Mouse (Mus musculus) MEL (cell line): ENCODE measurements around the gene Dynlt1c. TPM values are rescaled to one million over a fixed set of nuclear protein-coding genes. Genes with fewer than 3 reads are reported as not detected.
"Not testable (repeated sequence)": the region's sequence is repeated elsewhere in the genome, so short reads cannot be mapped to it uniquely, and the experiment has no call there.

ENCODE experiments used
- DNase-seq: peaks from one replicate; pipeline ENCODE4 v3.0.0; 2011; ENCODE audit warnings: low read depth, low spot score
- H3K27ac ChIP-seq: 2 replicates; pipeline ENCODE4 v1.5.1; 2012; ENCODE audit warnings: low read depth, mild to moderate bottlenecking, control low read depth, low read length, moderate library complexity; ENCODE audit not compliant: control insufficient read depth
- H3K27me3 ChIP-seq, 2 experiments: fragments of 150-350 bp in 1 of 2; sonication (generic) in 1 of 2; 2 replicates each; pipeline ENCODE4 v1.6.1; 2012; ENCODE audit warnings: low read length in 2 of 2, mild to moderate bottlenecking in 2 of 2, improper control_type of control experiment in 1 of 2, moderate library complexity in 1 of 2; ENCODE audit not compliant: insufficient read depth in 2 of 2, control insufficient read depth in 1 of 2
- H3K36me3 ChIP-seq, 2 experiments: 2 replicates each; pipeline ENCODE4 v1.6.1; 2012 to 2014; ENCODE audit warnings: low read length in 2 of 2, improper control_type of control experiment in 1 of 2, inconsistent platforms in 1 of 2, mild to moderate bottlenecking in 1 of 2; ENCODE audit not compliant: insufficient read depth in 2 of 2, control insufficient read depth in 1 of 2
- H3K4me1 ChIP-seq, 2 experiments: fragments of 150-350 bp in 1 of 2; sonication (generic) in 1 of 2; 2 replicates each; pipeline ENCODE4 v1.6.1; 2012; ENCODE audit warnings: low read length in 2 of 2, improper control_type of control experiment in 1 of 2, mild to moderate bottlenecking in 1 of 2; ENCODE audit not compliant: insufficient read depth in 2 of 2, control insufficient read depth in 1 of 2
- H3K4me3 ChIP-seq, 2 experiments: fragments of 150-350 bp in 1 of 2; sonication (generic) in 1 of 2; 2 replicates each; pipeline ENCODE4 v1.5.1; 2012; ENCODE audit warnings: low read depth in 2 of 2, low read length in 2 of 2, mild to moderate bottlenecking in 2 of 2, moderate library complexity in 2 of 2, control low read depth in 1 of 2, improper control_type of control experiment in 1 of 2; ENCODE audit not compliant: control insufficient read depth in 1 of 2, insufficient read depth in 1 of 2
- H3K79me2 ChIP-seq: 2 replicates; pipeline ENCODE4 v1.6.1; 2012; ENCODE audit warnings: mild to moderate bottlenecking, low read length, moderate library complexity; ENCODE audit not compliant: control insufficient read depth, poor library complexity, insufficient read depth
- H3K9ac ChIP-seq: 2 replicates; pipeline ENCODE4 v1.6.1; 2012; ENCODE audit warnings: low read depth, mild to moderate bottlenecking, control low read depth, low read length, moderate library complexity; ENCODE audit not compliant: control insufficient read depth, poor library complexity, severe bottlenecking
- H3K9me3 ChIP-seq: fragments of 150-350 bp; sonication (generic); replicated peaks from 2 replicates; pipeline ENCODE4 v1.6.1; 2012; ENCODE audit warnings: mild to moderate bottlenecking, low read length, improper control_type of control experiment, moderate library complexity; ENCODE audit not compliant: insufficient read depth
- polyA plus RNA-seq, 2 experiments: library from polyadenylated mRNA; stranded (reverse) in 1 of 2; unstranded in 1 of 2; fragments of >175 nt in 1 of 2; fragments of >200 nt in 1 of 2; gene quantifications; 2 replicates each; pipeline versions ENCODE4 v1.2.1 to v1.2.4; 2012; ENCODE audit warnings: low replicate concordance in 2 of 2, low read depth in 1 of 2; ENCODE audit not compliant: insufficient read length in 2 of 2, insufficient read depth in 1 of 2, missing spikeins in 1 of 2
- total RNA-seq: library from RNA; depleted of rRNA; stranded (reverse); fragments of 300-350 nt; gene quantifications from 2 replicates; pipeline ENCODE4 v1.2.3, GENCODE M21; 2012

Gene Dynlt1c
- total and polyA plus RNA-seq, 3 experiments = 6.3 to 7.7 TPM; not detected in 1

DNA sequence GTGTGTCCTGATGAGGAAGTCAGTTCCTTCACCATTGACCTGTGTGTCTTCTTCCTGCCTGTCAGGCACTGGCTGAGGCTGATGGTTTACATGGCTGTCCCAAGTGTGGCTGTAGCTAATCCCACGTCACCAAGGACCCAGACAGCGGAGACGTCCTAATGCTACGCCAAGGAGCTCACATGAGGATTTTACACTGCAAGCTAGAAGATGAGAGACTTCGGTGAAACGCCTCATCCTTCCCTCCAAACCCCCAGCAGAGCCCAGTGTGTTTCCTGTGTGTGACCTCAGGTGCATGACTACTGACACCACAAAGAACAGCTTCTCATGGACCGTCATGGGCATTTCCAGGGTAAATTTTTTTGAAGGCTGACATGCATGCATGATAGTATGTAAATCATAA is 3.1 kb upstream of the Dynlt1c start:
- not testable (repeated sequence) for H3K4me1 ChIP-seq, H3K4me3 ChIP-seq, H3K9ac ChIP-seq, DNase-seq, H3K79me2 ChIP-seq, H3K9me3 ChIP-seq, H3K27ac ChIP-seq, H3K36me3 ChIP-seq, H3K27me3 ChIP-seq

DNA sequence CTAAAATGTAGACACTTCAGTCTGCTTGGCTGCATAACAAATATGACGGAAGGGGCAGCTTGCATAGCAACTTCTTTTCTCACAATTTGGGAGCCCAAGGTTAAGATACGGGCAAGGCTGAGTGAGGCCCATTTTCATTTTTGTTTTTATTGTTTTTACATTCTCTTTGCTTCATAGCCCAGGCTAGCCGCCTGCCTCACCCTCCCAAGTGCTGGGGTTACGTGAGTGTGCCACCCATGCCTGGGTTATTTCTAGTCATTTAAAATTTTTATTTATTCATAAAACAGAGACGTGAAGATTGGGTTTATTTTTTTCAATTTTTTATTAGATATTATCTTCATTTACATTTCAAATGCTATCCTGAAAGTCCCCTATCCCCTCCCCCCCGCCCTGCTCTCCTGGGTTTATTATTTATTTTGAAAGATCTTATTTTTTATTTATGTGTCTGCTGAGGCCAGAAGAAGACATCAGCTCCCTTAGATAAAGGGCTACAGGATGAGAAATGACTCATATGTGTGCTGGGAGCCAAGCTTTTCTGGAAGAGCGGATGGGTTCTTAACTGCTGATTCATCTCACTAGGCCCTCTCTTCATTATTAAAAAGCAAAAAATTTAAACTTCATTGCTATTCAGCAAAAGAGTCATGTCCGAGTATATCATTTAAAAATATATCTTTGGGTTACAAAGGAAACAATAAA is 1.1 kb upstream of the Dynlt1c start:
- H3K27me3 ChIP-seq, H3K79me2 ChIP-seq, H3K9me3 ChIP-seq, H3K27ac ChIP-seq, H3K9ac ChIP-seq, H3K4me1 ChIP-seq, H3K36me3 ChIP-seq, H3K4me3 ChIP-seq: not testable (repeated sequence)
- peak; percentile 43 for DNase-seq

DNA sequence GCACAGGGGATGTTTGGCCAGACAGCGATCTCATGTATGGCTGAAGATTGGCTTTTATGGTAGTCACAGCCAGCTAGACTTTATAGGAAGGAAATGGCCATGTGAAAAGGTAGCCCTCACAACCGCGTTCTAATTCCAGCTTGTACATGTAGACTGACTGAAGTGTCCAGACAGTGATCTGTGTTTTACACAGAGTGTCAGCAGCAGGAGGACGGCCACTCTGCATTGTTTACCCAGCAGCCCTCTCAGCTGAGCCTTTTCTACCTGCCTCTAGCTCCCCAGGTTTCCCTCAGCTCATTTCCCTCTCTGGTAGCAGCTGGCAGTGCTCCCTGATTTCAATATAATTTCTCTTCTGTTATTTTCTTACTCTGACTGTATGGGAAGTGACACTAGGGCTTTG is 734 bp downstream of the Dynlt1c start:
- not testable (repeated sequence) for H3K36me3 ChIP-seq, DNase-seq, H3K27me3 ChIP-seq, H3K27ac ChIP-seq, H3K79me2 ChIP-seq, H3K9me3 ChIP-seq, H3K4me1 ChIP-seq
- Histone ChIP-seq H3K4me3 (peak overlapping the region; percentile 44 to 56; a peak in 3 of 4 replicates), H3K9ac (peak overlapping the region; percentile 49; the same call in 1 of the 2 replicates)

DNA sequence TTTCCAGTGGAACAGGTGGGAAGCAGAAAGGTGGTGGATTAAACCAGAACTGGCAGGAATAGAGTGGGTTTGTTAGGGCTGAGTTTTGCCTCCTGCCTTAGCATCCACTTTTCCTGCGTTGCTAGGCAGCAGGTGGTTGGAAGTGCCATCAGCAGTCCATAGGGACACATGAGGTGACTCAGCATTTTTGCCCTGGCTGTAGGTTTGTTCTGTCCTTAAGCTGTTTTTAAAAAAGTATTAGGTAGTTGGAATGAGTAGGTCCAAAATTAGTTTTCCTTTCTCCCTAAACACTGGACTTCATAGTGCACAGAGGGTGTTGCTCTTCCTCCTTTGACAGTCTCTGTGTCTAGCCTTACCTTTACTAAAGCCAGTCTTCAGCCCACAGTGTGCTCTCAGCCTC is 3.9 kb downstream of the Dynlt1c start:
- not testable (repeated sequence) for DNase-seq, H3K4me3 ChIP-seq, H3K79me2 ChIP-seq, H3K9ac ChIP-seq, H3K4me1 ChIP-seq, H3K27ac ChIP-seq, H3K27me3 ChIP-seq, H3K9me3 ChIP-seq, H3K36me3 ChIP-seq

DNA sequence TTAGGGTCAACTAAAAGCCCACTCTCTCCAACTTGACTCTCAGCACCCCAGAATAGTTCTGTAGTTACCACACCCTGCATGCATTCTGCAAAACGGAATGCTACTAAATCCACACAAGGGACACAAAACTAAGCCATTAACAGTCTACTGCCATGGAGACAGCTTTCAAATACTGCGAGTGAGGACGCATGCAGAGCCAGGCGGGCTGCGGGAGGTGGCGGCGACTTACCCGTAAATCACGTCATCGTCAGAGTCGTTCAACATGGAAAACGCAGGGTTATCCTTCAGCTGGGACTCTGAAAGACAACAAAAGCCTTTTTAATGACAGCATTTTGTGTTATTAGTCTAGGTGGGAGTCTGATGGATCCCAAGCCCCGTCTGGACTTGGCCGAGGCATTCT is 12.1 kb downstream of the Dynlt1c start:
- not testable (repeated sequence) for H3K4me1 ChIP-seq, H3K36me3 ChIP-seq, H3K9ac ChIP-seq, DNase-seq, H3K27ac ChIP-seq, H3K79me2 ChIP-seq, H3K9me3 ChIP-seq, H3K4me3 ChIP-seq, H3K27me3 ChIP-seq

DNA sequence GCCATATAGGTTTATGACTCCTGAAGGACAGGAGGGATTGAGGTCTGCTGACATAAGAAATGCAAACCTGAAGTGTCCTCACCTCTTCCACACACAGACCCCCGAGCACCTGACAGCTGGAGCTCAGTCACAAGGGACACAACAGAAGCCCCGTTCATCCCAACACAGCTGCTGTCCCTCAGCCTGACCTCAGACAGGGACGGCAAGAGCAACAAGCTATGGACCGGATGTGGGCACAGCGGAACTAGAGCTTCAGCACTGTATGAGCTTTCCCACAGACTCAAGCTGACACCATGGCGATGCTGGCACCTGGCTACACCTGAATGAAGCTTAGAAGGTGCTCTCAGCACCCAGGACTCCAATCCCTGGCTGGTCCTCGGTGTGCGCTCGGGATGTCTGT is 12.8 kb downstream of the Dynlt1c start:
- not testable (repeated sequence) for H3K4me3 ChIP-seq, H3K36me3 ChIP-seq, H3K27me3 ChIP-seq, DNase-seq, H3K4me1 ChIP-seq, H3K27ac ChIP-seq, H3K9me3 ChIP-seq, H3K79me2 ChIP-seq, H3K9ac ChIP-seq

DNA sequence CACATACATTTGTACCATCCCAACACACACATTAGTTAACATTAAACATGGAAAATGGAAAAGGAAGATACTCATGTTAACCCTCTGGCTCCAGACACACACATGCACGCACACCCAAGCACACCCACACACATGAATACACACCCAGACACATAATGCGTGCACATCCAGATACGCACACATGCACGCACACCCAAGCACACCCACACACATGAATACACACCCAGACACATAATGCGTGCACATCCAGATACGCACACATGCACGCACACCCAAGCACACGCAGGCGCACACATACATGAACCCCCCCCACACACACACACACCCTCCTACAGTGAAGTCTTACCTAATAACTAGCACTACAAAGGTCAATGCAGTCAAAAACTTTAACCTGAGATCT is 15.3 kb downstream of the Dynlt1c start:
- not testable (repeated sequence) for H3K4me3 ChIP-seq, H3K27ac ChIP-seq, H3K9ac ChIP-seq, H3K27me3 ChIP-seq, H3K36me3 ChIP-seq, H3K79me2 ChIP-seq, DNase-seq, H3K9me3 ChIP-seq, H3K4me1 ChIP-seq
